Mouse (Mus musculus) frontal cortex, postnatal 14 days (tissue): ENCODE results near the gene Limch1.
A peak's percentile ranks its signal among the peaks of the same experiment; 100 is the strongest.

ENCODE experiments used
- DNase-seq, 2 experiments: peaks; one replicate each; pipeline ENCODE4 v3.0.0; 2022; ENCODE audit warnings: low spot score in 2 of 2

Gene Limch1

DNA sequence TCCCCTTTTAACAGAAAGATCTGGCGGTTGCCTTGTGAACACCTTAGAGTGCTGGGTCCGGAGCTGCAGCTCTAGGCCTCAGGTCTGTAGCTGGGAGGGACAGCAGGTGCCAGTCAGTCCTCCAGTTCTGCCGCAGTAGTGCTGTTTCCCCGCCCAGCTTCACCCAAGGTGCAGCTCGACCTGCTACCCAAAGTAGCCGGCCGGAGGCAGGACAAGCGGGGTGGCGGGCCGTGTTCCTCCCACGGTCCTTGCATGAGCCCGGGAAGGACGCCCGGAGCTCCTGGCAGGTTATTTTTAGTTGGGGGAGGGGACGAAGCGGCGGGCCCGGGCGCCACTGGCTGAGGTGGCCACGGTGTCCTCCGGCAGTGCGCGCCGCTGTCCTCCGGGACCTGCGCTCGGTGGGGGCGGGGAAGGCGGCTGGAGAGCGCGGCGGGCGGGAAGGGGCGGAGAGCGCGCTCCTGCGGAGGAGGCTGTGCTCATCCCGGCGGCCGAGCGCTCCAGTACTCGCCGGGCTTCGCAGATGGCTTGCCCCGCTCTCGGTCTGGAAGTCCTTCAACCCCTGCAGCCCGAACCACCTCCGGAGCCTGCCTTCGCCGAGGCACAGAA is at the start of gene Limch1:
Gene Limch1 (plus strand): TSS at position 438 of the 606 bp plus-strand sequence.
- peak; percentile 21 to 47 for DNase-seq

DNA sequence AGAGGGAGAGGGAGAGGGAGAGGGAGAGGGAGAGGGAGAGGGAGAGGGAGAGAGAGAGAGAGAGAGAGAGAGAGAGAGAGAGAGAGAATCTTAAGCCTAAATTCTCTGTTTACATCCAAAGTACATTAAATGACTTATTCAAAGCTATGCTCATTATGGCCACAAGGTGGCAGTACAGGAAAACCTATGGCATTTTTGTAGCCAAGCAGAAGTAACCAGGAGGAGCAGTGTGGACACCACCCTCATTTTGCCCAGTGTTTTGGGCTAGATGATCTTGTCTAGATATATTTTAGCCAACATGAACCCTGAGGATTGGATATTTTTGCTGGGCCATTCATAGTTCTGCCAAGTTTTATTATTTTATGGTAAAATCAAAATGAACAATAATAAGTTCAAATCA is 48.5 kb upstream of the Limch1 start:
- DNase-seq, result peak in 1 of 2 experiments; percentile 25

DNA sequence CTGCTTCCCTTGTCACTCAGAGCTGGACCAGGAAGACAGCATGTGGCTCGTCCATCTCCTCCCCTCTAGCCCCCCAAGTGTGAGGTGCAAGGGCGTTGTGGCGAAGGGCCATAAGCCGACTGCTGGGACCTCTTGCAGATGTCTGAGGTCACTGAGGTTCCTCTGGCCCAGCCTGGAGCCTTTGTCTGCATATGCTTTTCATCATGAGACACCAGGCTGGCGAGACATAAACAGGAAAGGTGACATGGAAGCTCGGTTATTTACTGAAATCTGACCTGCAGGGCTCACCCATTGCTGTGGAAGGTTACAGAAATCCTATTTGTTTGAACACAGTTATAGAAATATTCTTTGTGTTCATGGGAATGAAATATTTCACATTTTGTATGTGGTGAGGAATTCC is 45.7 kb upstream of the Limch1 start:
- DNase-seq, result no peak

DNA sequence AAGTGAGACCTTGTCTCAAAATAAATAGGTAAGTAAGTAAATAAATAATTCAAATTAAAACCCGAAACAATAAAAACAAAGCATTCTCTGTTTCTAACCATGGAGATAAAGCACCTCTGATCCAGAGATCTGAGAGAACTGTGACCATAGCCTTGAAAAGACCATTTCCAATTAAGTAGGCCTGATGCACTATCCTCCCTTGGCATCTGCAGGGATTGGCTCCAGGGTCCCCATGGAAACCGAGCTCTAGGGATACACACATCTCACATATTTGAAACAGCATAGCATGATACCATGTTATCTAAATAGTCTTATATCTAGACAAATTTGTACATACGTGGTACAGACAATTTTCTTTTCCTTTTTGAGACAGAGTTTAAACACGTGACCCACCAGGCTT is 43.7 kb upstream of the Limch1 start:
- DNase-seq, result no peak

DNA sequence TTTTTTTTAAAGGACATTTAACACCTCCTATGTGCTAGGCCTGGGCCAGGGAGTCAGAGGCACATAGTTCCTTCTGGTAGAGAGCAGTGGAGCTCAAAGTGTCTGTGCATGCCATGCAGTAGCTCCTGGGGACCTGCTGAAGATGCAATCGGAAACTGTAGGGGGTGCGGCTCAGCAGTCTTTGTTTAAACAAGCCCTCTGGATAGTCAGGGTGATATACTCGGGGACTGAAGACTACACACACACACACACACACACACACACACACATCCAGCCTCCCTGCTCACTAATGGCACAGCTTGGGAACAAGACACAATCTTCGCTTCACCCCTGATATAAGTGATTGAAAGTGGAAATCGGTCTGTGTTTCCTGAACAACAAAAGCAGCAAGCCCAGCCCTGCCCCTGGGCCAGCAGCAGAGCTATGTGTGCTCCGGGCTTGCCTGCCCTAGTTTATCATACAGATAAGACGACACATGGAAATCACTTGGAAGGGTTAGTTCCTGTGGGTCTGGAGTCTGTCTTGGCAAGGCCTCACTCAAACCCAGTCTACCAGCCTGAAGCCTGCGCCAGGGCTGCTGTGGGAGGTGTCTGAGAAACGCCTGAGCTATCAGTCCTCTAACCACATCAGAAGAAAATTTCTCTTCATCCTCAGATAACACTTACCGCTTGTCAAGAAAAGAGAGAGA is 42.2 kb upstream of the Limch1 start:
- no peak for DNase-seq

DNA sequence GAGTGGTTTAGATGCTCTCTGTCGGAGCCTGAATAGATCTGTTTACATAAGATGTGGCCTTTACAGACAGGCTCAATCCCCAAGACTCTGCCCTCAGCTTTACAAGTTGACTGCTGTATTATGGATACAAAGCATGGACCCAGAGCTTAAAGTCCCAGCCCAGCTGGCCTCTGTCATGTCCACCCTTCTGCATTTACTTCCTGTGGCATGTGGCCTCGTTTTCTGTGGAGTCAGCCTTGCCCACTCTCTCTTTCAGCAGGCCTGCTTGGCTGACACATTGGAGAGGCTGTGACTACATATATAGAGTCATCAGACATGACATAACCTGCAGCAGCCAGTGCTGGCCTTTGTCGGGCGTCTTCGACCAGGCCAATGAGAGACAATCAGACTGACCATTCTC is 37.8 kb upstream of the Limch1 start:
- no peak for DNase-seq

DNA sequence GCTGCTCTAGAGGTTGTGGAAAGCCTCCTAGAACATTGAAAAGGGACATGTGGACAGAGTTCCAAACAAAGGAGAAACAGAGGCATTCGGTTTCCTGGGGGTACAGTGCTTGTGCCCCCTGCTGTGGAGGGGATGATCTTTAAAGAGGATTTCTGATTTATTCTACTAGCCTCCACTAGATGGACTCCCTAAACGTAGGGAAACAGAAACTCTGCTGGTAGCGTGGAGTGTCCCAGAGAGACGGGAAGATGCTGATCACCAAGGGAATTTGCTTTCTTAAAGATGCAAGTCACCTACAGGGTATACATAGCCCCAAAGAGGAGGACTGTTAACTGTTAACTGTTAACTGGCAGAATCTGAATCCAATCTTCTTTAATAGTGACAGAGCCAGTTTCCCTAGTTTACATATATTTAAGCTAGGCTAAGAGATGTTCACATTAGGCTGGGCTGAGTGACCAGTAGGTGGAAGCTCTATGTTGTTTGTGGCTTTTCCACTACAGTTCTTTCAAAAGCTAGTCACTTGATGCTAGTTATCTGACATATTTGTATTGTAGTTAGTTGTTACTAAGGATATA is 35.1 kb upstream of the Limch1 start:
- DNase-seq, result no peak

DNA sequence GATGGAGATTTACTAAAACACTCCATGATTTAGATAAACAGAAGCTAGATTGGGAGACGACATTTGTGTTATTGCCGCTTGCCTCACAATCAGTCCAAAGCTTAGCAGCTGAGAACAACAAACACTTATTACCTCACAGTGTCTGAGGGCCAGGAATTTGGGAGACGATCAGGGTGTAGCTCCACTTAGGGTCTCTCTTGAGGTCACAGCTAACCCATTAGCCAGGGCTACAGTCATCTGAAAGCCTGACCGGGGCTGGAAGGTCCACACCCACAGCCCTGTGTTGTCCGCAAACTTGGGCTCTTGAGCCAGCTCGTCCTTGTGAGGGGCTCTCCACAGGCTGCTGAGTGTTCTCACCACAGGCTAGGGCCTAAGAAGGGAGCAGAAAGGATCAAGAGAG is 32.8 kb upstream of the Limch1 start:
- no peak for DNase-seq

DNA sequence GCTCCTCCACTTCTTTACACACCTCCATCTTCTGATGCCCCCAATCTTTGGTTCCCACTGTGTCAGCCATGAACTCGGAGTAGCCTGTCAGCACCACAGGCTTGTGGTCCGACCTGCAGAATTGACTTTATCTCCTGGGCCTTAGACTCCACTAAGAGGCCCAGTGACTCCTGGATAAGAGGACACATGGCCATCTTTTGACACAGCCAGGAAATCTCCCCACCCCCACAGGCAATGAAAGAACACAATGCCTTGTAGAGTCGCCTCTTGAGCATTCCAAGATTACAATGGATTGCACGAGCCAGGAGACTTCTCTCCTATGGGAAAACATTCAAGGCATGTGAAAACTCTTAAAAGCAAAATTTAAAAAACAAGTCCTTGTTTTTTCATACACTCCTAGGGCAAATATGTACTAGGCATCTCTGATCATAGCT is 30.1 kb upstream of the Limch1 start:
- no peak for DNase-seq

DNA sequence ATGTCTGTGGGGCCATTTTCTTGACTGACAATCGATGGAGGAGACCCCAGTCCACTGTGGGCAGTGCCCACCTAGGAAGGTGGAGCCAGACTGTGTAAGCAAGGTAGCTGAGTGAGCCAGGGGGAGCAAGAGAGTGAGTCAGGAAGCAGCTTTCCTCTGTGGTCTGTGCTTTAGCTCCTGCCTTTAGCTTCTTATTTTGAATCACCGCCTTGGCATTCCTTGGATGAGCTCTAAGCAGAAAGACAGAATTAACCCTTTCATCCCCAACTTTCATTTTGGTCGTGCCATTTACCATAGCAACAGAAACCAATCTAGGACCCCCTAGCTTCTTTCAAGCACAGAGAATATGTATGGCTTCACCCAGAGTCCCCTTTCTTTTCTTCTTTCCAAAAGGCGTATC is 27.7 kb upstream of the Limch1 start:
- DNase-seq, result no peak

DNA sequence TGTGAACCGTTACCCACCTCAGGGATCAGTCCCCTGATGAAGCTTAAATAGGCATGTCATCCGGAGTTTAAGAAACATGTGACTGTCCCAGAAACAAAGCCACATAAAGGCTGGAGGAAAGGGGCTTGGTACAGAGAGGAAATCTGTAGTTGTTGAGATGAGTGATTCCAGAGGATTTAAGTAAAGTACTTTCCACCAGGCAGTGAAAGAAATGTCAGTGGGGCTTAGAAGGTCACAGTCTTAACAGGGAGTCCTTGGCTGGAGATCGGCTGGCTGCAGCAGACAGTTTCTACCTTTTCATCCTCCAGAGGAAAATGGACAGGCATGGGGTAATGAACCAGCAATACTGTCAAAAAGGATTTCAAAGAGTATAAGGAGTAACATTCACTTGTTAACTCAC is 27.2 kb upstream of the Limch1 start:
- no peak for DNase-seq

DNA sequence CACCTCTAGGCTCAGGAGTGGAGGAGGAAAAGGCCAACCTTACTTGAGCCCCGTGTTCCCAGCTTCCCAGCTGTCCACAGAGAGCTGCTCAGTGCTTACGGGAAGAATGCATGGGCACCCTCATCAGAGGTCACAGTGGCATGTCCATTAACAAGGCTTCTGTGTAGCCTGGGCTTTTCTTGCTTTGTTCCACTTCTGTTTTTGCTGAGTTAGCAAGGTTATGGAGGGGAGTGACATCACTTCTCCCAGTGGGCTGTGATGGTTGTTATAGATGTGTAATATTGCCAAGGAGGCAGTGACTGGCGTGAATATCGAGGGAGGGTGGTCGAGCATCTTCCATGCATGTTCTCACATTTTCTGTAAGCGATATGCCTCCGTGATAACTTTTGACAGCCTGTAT is 26.7 kb upstream of the Limch1 start:
- DNase-seq, result no peak

DNA sequence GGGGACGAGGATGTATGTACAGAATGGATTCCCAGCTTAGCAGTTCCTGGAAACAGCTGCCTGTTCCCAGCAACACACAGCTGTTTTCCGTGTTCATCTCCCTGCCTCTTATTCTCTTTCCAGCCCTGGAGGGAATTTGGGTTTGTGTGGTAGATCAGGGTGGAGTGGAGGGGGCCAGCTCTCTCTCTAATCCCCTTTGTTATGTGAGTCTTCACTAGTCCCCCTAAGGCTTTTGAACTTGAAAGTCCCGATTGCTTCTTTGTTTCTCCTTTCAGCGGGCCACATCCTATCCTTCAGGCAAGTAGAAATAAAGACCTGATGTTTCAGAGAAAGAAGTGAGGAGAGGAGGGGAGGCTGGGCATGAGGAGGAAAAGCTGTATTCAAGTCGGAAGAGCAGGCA is 24.7 kb upstream of the Limch1 start:
- DNase-seq, result no peak

DNA sequence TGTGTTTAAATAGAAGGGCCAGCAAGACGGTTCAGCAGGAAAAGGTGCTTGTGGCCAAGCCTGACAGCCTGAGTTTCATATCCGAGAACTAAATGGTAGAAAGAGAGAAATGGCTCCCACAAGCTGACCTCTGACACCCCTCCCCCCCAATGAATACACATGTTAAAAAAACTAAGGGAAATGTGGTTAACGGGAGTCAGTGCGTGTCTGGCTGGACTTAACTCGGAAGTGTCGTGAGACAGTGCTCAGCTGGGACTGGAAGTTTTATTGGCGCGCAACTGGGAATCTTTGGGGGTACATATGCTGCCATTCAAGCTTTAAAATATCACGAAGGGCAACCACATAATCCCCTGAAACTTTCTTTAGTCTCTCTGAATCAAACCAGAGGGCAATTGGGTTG is 23.0 kb upstream of the Limch1 start:
- DNase-seq, result no peak

DNA sequence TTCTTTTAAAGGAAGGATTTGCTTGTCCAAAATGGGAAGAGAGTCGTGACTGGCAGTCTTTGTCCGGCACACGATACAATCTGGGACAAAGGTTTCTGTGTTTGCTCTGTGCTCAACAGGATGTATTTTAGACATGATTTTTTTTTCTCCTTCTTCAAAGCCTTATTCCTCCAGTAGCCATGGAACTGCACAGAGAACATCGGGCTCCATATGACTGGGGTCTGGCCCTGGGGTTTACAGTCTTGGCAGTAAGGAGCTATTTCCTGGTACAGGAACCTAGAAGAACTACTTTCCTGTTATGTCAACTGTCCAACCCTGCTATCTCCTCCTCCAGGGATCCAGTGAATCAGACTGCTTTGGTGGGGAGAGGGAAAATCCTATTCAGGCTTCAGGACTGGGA is 22.6 kb upstream of the Limch1 start:
- no peak for DNase-seq

DNA sequence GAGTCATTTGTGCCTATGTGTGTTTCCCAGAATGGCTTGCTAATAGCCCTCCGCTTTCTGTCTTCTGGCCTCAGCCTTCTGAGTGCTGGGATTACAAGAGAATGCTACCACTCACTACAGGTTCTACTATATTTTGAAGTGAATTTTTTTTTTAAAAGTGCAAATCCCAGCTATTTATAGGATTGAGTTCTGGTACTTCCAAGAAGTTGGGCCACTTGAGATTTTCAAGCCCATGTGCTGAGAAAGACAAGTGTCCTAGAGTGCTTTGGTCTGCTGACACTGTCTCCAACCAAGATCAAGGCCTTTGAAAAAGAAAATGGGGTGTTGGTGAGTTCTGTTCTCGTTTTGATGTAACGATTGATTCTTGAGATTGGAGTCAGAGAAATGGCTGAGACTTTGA is 22.0 kb upstream of the Limch1 start:
- no peak for DNase-seq

DNA sequence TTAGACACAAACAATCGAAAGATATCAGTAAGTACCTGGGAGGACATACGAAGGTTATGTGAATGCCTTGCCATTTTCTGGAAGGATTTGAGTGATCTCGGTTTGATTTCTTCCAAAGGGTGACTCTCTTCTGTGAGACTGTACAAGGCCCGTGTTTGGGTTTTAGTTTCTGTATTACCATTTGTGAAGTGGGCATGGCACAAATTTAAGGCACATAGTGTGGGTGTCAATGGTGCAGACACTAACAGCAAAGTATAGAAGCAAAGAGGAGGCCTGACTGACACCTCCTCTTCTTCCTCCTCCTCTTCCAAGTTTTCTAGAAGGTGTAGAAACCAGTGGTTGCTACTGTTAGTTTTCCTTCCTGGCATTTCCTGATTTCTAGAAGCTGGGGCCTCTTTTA is 16.3 kb upstream of the Limch1 start:
- no peak for DNase-seq

DNA sequence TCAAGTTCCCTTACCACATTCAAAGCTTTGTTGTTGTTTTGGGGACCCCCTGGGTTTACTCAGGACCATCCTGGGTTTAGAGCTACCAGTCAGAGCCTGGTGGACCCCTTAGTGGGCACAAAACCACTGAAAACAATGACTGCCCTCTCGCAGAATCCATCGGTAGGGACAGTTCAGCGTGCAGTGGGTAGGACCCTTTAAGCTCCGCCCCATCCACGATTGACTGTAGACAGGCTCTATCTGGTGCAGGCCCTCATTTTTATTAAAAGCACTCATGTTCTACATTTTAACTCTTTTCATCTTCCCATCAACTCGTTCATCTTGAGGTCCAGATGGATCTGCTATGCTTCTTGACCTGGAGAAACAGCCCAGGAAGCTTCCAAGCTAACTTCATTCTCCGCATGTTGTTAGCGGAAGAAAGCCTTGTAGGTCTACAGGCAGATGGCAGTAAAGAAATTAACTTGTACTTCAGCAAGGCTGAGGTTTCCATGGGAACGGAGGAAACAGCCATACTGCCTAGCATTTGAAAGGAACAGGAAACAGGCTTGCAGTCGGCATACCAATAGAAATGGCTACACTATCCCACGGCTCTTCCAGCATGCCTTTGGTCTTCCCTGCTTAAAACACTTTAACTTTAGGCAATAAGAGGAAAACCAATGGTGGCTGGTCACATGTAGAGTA is 14.9 kb upstream of the Limch1 start:
- peak; percentile 27 to 46 for DNase-seq

DNA sequence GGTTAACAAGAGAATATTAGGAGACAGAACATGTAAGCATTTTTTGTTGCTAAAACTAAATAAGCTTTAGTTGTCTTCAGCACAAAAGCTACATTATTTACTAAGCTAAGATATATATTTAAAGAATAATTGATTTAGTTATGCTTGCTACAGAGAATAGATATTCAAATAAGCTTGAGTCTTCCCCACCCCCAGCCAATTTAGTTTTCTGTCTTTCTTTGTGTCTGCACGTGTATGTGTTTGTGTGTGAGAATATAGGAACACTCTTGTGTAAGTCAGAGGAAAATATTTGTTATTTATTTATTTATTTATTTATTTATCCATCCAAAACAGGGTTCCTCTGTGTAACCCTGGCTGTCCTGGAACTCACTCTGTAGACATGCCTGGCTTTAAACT is 14.3 kb upstream of the Limch1 start:
- no peak for DNase-seq

DNA sequence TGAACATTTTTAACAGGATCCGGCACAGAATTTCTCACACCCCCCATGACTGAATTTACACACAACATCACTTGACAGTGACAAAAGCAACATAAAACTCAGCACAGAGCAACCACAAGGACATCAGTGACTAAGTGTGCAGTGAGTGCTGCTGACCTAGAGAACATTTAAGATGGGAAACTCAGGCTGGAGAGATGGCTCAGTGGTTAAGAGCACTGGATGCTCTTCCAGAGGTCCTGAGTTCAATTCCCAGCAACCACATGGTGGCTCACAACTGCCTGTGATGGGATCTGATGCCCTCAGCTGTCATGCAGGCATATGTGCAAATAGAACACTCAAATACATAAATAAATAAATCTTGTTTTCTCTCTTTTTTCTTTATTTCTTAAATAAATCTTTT is 12.1 kb upstream of the Limch1 start:
- DNase-seq, result no peak

DNA sequence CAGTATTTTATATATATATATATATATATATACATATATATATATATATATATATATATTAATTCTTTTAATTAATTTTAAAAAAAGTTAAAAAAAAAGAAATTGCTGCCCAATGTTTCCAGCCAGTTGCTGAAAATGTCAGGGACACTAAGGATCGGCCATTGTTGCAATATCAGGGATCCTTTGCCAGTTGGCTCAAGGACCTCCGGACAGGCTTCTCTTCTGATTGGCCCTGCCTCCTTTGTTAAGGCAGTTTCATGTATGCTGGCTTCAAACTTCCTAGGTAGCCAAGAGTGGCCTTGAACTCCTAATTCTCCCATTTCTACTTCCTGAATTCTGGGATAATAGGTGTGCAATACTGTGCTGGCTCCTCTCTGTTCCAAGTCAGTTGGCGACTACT is 6.3 kb upstream of the Limch1 start:
- no peak for DNase-seq

DNA sequence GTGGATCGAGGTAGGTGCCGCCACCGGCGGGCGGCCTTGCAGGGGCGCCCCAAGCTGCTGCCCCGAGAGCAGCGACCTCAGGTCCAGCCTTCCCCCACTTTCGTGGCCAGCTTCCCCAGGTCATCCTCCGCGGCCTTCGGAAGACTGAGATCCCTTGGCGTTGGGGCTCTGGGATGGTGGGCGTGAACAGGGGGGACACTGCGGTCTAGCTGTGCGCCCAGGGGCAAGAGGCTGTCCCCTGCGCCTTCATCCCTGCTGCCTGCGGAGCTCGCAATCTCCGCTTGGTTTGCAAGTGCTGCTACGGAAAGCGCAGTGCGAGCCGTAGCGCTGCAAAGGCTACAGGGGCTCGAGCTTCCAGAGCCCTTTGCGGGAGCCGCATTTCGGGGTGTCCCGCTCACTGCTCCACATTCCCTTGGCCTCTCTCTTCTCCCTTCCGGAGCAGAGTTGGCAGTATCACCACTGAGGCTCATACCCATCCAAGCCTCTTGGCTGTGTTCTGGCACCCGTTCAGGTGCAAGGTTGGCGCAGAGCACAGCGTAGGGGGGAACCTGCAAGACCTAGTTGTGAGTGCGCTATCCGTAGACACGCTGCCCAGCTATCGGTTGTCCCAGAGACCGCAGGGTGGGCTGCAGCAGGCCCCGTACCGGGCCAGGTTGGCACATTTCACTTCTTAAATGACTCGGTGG is 512 bp downstream of the Limch1 start:
- DNase-seq, result peak; percentile 32 to 42
